Mouse (Mus musculus): ENCODE results near the gene Slc15a3. TPM values are rescaled to one million over a fixed set of nuclear protein-coding genes. Genes with fewer than 3 reads are reported as not detected.

Slc15a3 gene
- polyA plus RNA-seq, 1 experiment: 0.67 TPM

DNA sequence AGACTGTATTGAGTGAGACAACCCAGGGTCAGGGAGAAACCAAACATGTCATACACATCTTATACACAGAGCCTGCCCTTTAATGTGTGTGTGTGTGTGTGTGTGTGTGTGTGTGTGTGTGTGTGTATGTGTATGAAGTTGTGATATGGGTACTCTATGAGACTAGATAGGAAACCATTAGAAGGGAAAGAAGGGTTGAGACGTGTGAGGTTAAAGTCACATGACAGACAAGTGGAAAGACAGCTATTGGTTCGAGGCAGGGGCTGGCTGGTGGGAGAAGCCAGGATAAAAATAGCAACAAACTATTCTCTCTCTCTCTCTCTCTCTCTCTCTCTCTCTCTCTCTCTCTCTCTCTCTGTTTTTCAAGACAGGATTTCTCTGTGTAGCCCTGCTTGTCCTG, 23.1 kb upstream of the Slc15a3 start:
- Histone ChIP-seq H3K27me3 (ENCODE audit: control insufficient read depth) (no peaks in the 10 kb centered on the region), H3K9me3 (ENCODE audit: control insufficient read depth, low read length) (no peaks in the 10 kb centered on the region), H3K36me3 (ENCODE audit: control insufficient read depth) (no peaks in the 10 kb centered on the region), H3K4me3 (replicated peaks) (no peak overlapping the region), H3K4me1 (ENCODE audit: control insufficient read depth) (no peaks in the 10 kb centered on the region; the same call in 1 of the 2 replicates)
- no peak for TF ChIP-seq GATA1 (IDR thresholded peaks at IDR 0.05; ENCODE audit: low read length)
- no peak for TF ChIP-seq TAL1 (IDR thresholded peaks at IDR 0.05; ENCODE audit: low read length)

DNA sequence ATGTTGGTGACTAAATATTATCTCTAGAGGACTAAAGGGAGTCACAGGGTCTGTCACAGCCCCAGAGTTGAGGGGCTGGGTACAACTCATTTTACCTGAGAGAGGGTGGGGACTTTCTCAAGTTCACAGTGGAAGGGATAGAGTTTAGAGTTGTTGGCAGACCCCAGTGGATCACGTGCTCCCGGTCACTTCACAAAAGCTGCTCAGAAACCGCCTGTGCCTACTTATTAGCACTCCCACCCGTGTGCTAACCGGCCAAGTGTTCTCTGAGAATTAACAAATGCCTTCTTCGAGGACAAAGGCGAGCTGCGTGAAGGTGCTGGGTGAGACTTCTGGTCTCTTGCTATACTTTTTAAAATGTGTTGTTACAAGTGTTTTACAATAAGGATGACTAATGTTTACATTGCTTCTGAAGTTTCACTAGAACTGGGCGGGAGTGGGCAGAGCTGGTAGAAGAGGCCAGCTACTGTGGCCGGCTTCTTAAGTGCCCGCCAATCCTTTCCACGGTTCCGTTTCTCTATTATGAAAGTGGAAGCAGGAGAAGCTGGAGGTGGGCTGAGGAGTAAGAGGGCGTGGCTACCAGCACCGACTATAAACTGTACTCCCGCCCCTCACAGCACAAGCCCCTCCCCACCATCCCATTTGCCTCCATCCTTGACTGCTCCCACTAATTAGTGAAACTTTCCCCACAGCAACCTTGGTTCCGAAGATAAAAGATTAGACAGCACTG, 21.1 kb upstream of the Slc15a3 start:
- Histone ChIP-seq H3K27me3 (ENCODE audit: control insufficient read depth) (no peaks in the 10 kb centered on the region), H3K4me3 (replicated peaks) (no peak overlapping the region), H3K36me3 (ENCODE audit: control insufficient read depth) (no peaks in the 10 kb centered on the region), H3K4me1 (ENCODE audit: control insufficient read depth) (no peaks in the 10 kb centered on the region; the same call in 1 of the 2 replicates), H3K9me3 (ENCODE audit: control insufficient read depth, low read length) (no peaks in the 10 kb centered on the region)
- TF ChIP-seq TAL1 (IDR thresholded peaks at IDR 0.05; ENCODE audit: low read length): no peak
- TF ChIP-seq GATA1 (IDR thresholded peaks at IDR 0.05; ENCODE audit: low read length): no peak

DNA sequence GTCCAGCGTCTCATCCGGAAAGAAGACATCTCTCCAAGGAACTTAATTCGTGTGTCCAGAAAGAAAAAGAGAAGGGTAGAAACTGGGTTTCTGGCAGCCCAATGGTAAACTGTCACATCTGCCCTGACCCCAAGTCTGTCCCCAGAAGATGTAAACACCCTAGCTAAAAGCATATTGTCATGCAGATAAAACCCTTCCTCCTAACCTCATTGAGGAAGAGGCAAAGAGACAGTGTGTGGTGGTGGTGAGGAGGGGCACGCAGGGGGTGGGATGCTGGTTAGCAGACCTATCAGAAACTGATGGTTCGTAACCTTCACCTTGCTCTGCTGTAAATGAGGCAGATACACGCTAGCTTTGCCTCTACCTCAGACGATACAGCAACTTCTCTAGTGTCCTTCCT, 18.2 kb upstream of the Slc15a3 start:
- Histone ChIP-seq H3K4me1 (ENCODE audit: control insufficient read depth) (no peaks in the 10 kb centered on the region; the same call in 1 of the 2 replicates), H3K9me3 (ENCODE audit: control insufficient read depth, low read length) (no peaks in the 10 kb centered on the region), H3K27me3 (ENCODE audit: control insufficient read depth) (no peaks in the 10 kb centered on the region), H3K4me3 (replicated peaks) (no peak overlapping the region), H3K36me3 (ENCODE audit: control insufficient read depth) (no peaks in the 10 kb centered on the region)
- no peak for TF ChIP-seq GATA1 (IDR thresholded peaks at IDR 0.05; ENCODE audit: low read length)
- no peak for TF ChIP-seq TAL1 (IDR thresholded peaks at IDR 0.05; ENCODE audit: low read length)

DNA sequence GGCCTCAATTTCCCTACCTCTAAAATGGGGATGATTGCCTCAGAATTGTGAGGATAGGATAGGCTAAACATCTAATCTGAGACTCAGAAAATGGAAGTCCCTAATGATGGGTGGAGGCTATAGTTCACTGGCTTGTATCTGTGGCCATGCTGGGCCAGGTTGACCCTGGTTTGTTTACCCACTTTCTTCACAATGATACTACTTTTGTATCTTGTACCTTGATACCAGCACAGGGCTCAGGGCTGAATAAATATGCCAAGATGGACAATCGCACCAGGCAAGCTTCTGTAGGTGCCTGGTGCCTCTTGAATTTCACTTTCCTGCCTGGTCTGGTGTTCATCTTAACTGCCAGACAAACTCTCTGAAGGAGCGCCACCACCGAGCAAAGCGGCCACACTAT, 17.0 kb upstream of the Slc15a3 start:
- Histone ChIP-seq H3K4me3 (replicated peaks) (no peak overlapping the region), H3K36me3 (ENCODE audit: control insufficient read depth) (no peaks in the 10 kb centered on the region), H3K27me3 (ENCODE audit: control insufficient read depth) (no peaks in the 10 kb centered on the region), H3K9me3 (ENCODE audit: control insufficient read depth, low read length) (no peaks in the 10 kb centered on the region), H3K4me1 (ENCODE audit: control insufficient read depth) (no peaks in the 10 kb centered on the region; the same call in 1 of the 2 replicates)
- no peak for TF ChIP-seq GATA1 (IDR thresholded peaks at IDR 0.05; ENCODE audit: low read length)
- TF ChIP-seq TAL1 (IDR thresholded peaks at IDR 0.05; ENCODE audit: low read length): no peak

DNA sequence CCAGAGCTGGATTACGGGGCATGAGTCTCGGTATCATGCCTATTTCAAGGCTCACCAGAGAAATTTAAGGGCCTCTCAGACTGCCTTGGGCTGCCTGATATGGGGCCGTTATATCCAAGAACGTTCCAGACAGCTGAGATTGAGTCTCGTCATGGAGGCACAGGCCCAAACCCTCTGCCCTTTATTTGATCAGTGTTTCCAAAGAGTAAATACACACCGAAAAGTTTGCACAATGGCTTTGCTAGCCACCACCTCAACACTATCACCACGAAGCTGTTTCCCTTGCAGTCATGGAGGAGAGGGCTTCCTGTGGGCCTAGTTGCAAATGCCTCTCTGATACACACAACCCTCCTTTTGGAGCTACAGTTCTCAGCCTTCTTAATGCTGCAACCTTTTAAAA, 15.5 kb upstream of the Slc15a3 start:
- no peaks in the 10 kb centered on the region for H3K4me1 ChIP-seq (ENCODE audit: control insufficient read depth)
- no peaks in the 10 kb centered on the region for H3K27me3 ChIP-seq (ENCODE audit: control insufficient read depth)
- H3K9me3 ChIP-seq (ENCODE audit: control insufficient read depth, low read length): no peaks in the 10 kb centered on the region
- no peaks in the 10 kb centered on the region for H3K36me3 ChIP-seq (ENCODE audit: control insufficient read depth)
- no peak overlapping the region for H3K4me3 ChIP-seq (replicated peaks)
- no peak for TF ChIP-seq GATA1 (IDR thresholded peaks at IDR 0.05; ENCODE audit: low read length)

DNA sequence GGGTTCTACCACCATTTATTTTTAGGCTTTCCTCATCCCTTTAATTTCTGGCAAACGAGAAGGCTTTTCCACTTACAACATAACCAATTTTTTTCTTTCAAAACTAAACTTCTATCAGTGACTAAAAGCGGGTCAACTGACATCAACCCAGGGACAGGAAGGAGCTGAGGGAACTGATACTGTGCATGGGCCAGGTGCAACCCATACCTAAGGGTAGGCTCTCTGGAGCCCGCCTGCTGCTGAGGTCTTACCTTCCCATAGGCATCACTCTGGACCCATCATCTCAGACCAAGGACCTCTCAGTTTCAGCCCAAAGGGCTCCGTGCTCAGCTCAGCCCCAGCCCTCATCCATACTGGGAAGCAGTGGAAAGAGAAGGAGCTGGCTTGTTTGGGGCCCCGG, 11.2 kb upstream of the Slc15a3 start:
- Histone ChIP-seq H3K9me3 (ENCODE audit: control insufficient read depth, low read length) (no peaks in the 10 kb centered on the region), H3K36me3 (ENCODE audit: control insufficient read depth) (no peaks in the 10 kb centered on the region), H3K4me1 (ENCODE audit: control insufficient read depth) (no peaks in the 10 kb centered on the region), H3K4me3 (replicated peaks) (no peak overlapping the region), H3K27me3 (ENCODE audit: control insufficient read depth) (no peaks in the 10 kb centered on the region)
- TF ChIP-seq GATA1 (IDR thresholded peaks at IDR 0.05; ENCODE audit: low read length): no peak
- TF ChIP-seq TAL1 (IDR thresholded peaks at IDR 0.05; ENCODE audit: low read length): no peak

DNA sequence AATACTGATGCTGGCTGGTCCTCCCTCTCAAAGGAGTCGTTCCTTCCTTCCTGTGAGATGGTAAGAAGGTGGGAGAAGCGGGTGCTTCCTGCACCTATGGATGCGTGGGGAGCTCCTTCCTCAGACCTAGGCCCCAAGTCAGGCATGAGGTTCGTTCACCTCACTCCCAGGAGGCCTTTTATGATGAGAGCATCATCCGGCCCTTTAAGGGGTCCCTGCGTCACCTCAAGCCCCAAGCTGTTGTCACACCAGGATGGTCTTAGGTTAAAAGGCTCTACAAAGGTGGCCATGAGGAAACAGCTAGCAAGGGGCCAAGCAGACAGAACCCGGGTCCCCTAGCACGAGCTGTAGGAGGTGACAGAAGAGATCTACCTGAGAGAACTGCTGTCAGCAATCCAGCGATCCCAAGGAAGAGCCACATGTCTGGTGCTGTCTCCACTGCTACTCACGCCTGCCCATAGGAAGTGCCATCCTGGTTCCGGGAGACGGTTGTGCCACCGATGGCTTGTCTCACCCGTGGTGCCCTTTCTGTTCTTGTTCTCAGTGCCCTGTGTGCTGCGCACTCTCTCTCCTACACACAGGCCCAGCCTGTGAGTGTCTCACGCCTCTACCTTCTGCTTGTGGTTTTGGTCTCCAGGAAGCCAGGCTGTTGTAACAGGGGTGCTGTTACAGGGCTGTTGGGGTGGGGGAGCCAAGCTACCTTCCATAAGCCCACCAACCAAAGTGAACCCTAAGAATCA, 9.9 kb upstream of the Slc15a3 start, which contains the start of gene Cd6:
Cd6 (minus strand) TSS at position 623 of the 740 bp plus-strand sequence.
- Histone ChIP-seq H3K4me3 (replicated peaks) (no peak within 1 kb of the TSS), H3K27me3 (ENCODE audit: control insufficient read depth) (no peaks in the 10 kb centered on the region), H3K4me1 (ENCODE audit: control insufficient read depth) (no peaks in the 10 kb centered on the region; the same call in 1 of the 2 replicates), H3K36me3 (ENCODE audit: control insufficient read depth) (no peaks in the 10 kb centered on the region), H3K9me3 (ENCODE audit: control insufficient read depth, low read length) (no peaks in the 10 kb centered on the region)
- no peak for TF ChIP-seq TAL1 (IDR thresholded peaks at IDR 0.05; ENCODE audit: low read length)
- no peak for TF ChIP-seq GATA1 (IDR thresholded peaks at IDR 0.05; ENCODE audit: low read length)

DNA sequence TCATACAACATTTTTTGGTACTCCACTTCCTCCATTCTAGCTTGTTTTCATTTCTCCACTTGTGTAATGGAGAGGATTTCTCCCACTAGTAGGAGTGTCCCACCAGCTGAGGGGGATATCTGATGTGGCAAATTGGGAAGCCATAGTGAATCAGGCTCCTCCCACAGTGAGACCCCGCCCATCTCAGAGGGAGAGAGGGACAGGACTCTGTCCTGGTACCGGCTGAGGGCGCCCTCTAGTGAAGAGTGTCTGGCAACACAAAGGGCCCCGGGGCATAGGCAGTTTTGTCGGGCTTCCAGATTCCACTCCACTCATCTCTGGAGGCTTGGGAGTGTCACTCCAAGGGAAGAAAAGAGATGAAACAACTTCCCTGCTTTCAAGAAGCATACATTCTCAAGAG, 8.1 kb upstream of the Slc15a3 start:
- no peak overlapping the region for H3K4me3 ChIP-seq (replicated peaks)

DNA sequence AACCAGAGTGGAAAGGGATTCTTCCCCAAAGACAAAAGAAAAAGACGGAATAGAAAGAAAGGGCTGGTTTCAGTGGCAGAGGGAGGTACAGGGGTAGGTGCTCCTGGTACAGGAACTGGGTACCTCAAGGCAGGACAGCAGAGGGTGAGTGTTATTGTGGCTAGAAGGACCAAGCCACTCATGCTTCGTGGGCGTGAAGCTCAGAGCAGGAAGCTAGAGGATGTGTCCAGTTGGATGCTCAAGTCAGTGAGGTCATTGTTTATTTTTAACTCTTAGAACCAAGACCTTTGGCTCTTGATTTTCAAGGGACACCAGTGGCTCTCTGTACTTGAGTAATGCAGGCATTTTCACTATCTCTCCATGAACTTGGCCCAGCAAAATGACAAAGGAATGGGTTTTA, 7.5 kb upstream of the Slc15a3 start:
- no peak for TF ChIP-seq TAL1 (IDR thresholded peaks at IDR 0.05; ENCODE audit: low read length)
- H3K27me3 ChIP-seq (ENCODE audit: control insufficient read depth): no peaks in the 10 kb centered on the region
- H3K36me3 ChIP-seq (ENCODE audit: control insufficient read depth): no peaks in the 10 kb centered on the region
- H3K4me3 ChIP-seq (replicated peaks): no peak overlapping the region
- H3K4me1 ChIP-seq (ENCODE audit: control insufficient read depth): no peaks in the 10 kb centered on the region; the same call in 1 of the 2 replicates
- H3K9me3 ChIP-seq (ENCODE audit: control insufficient read depth, low read length): no peaks in the 10 kb centered on the region

More for the DNA sequence above, 8.1 kb upstream of the Slc15a3 start:
- no peaks in the 10 kb centered on the region for H3K9me3 ChIP-seq (ENCODE audit: control insufficient read depth, low read length)
- H3K27me3 ChIP-seq (ENCODE audit: control insufficient read depth): no peaks in the 10 kb centered on the region
- no peaks in the 10 kb centered on the region; the same call in 1 of the 2 replicates for H3K4me1 ChIP-seq (ENCODE audit: control insufficient read depth)
- H3K36me3 ChIP-seq (ENCODE audit: control insufficient read depth): no peaks in the 10 kb centered on the region
- no peak for TF ChIP-seq GATA1 (IDR thresholded peaks at IDR 0.05; ENCODE audit: low read length)
- no peak for TF ChIP-seq TAL1 (IDR thresholded peaks at IDR 0.05; ENCODE audit: low read length)

Measured in erythroblast, embryonic 14.5 days (primary cell).